Mouse (Mus musculus): Measurements from ENCODE around the gene Olfr765. TPM values are rescaled to one million over a fixed set of nuclear protein-coding genes. Genes with fewer than 3 reads are reported as not detected.
"Not testable (repeated sequence)": the region's sequence is repeated elsewhere in the genome, so short reads cannot be mapped to it uniquely, and the experiment has no call there.

The Olfr765 gene
- not detected in 2 replicates for polyA plus RNA-seq (2015; fragmentation: Nextera tagmentation; extraction: Ambion mirVana)

GRCm38 (mm10) chr10:129049898-129050297 lies at the start of gene Olfr765:
Olfr765 (minus strand) TSS chr10:129049998.
- H3K27me3 ChIP-seq; ATAC-seq (replicated peaks; ENCODE audit: insufficient number of reproducible peaks, insufficient read depth, low FRiP score, low read depth); H3K4me3 ChIP-seq; H3K4me1 ChIP-seq (replicated peaks); H3K27ac ChIP-seq; H3K4me2 ChIP-seq; H3K9me3 ChIP-seq (replicated peaks); H3K36me3 ChIP-seq; H3K9ac ChIP-seq: not testable (repeated sequence)

- H3K27ac ChIP-seq = no peak within 1 kb of the TSS
- ATAC-seq (replicated peaks; ENCODE audit: insufficient number of reproducible peaks, insufficient read depth, low FRiP score, low read depth) = no peak
- WGBS = 53% methylated on average over 1 of the region's 1 CpGs
Measured at GRCm38 (mm10) chr10:129099275-129099674, 49.5 kb upstream of the Olfr765 start, which contains the start of gene Olfr768. Olfr768 (minus strand) TSS chr10:129099375.

DNA sequence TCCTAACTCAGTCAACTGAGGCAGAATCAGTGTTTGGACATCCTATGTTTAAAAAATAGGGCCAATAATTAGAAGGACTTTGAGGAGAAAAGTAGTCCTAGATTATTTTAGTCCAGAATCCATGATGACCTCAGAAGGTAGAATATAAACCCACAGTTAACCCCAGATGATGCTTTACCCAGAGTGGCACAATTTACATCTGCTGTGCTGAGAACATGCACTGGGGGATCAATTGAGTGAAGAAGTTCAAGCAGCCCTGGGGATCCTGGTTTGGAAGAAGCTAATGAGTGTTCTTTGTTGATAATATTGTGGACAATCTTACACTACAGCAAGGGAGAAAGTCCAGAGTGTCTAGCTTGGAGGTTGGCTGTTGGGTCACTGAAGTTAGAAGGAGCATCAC lies 33.0 kb upstream of the Olfr765 start, which contains the start of gene Olfr767:
Olfr767 (minus strand) TSS at position 101 of the 400 bp plus-strand sequence.
- H3K4me3 ChIP-seq; ATAC-seq (replicated peaks; ENCODE audit: insufficient number of reproducible peaks, insufficient read depth, low FRiP score, low read depth); H3K27me3 ChIP-seq; H3K9me3 ChIP-seq (replicated peaks); H3K4me1 ChIP-seq (replicated peaks); H3K27ac ChIP-seq; H3K4me2 ChIP-seq; H3K9ac ChIP-seq; H3K36me3 ChIP-seq: not testable (repeated sequence)

More at GRCm38 (mm10) chr10:129099275-129099674, 49.5 kb upstream of the Olfr765 start, which contains the start of gene Olfr768:
- Histone ChIP-seq H3K4me1 (replicated peaks) (no peaks in the 10 kb centered on the region), H3K4me2 (no peak within 1 kb of the TSS), H3K9me3 (replicated peaks) (no peaks in the 10 kb centered on the region), H3K27me3 (no peaks in the 10 kb centered on the region), H3K9ac (no peak within 1 kb of the TSS), H3K36me3 (no peaks in the 10 kb centered on the region), H3K4me3 (no peak within 1 kb of the TSS)

GRCm38 (mm10) chr10:129068877-129069276 lies 19.1 kb upstream of the Olfr765 start, which contains the start of gene Olfr766-ps1:
Olfr766-ps1 (minus strand) TSS chr10:129068977.
- no peak within 1 kb of the TSS for H3K27ac ChIP-seq

DNA sequence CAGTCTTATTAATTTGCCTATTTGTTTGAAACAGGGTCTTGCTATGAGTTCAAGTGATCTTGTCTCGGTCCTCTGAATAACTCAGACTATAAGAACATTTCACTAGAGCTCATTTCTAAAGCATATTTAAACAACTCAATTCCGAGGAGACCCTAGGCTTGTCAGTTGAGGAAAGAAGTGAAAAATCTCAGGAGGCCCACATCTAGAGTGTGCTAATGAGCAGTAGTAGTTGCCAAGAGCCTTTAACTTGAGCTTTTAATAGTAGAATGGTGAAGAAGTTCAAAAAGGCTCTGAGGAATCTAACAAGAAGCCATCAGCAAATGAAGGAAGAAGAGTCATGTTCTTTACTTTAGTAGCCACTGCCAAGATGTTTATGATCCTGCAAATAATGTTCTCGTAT lies 10.0 kb downstream of the Olfr765 start, which contains the start of gene Olfr764-ps1:
Olfr764-ps1 (minus strand) TSS at position 101 of the 400 bp plus-strand sequence.
- Histone ChIP-seq H3K36me3 (no peaks in the 10 kb centered on the region), H3K27me3 (no peaks in the 10 kb centered on the region), H3K9me3 (replicated peaks) (no peaks in the 10 kb centered on the region), H3K27ac (no peak within 1 kb of the TSS), H3K4me2 (no peak within 1 kb of the TSS), H3K9ac (no peak within 1 kb of the TSS), H3K4me3 (no peak within 1 kb of the TSS), H3K4me1 (replicated peaks) (no peaks in the 10 kb centered on the region)
- WGBS = 71% methylated on average over 3 of the region's 3 CpGs
- no peak for ATAC-seq (replicated peaks; ENCODE audit: insufficient number of reproducible peaks, insufficient read depth, low FRiP score, low read depth)

More at GRCm38 (mm10) chr10:129068877-129069276, 19.1 kb upstream of the Olfr765 start, which contains the start of gene Olfr766-ps1:
- no peak within 1 kb of the TSS for H3K9ac ChIP-seq
- H3K4me1 ChIP-seq (replicated peaks) = no peaks in the 10 kb centered on the region
- H3K27me3 ChIP-seq = no peaks in the 10 kb centered on the region
- ATAC-seq (replicated peaks; ENCODE audit: insufficient number of reproducible peaks, insufficient read depth, low FRiP score, low read depth) = no peak
- no peaks in the 10 kb centered on the region for H3K9me3 ChIP-seq (replicated peaks)
- no peak within 1 kb of the TSS for H3K4me3 ChIP-seq
- no peaks in the 10 kb centered on the region for H3K36me3 ChIP-seq
- WGBS = 76% methylated on average over 2 of the region's 2 CpGs
- H3K4me2 ChIP-seq = no peak within 1 kb of the TSS

GRCm38 (mm10) chr10:129028343-129028742 lies 21.5 kb downstream of the Olfr765 start:
- WGBS = 69% methylated on average over 2 of the region's 2 CpGs
- no peak overlapping the region for H3K4me2 ChIP-seq
- H3K4me1 ChIP-seq (replicated peaks) = no peaks in the 10 kb centered on the region
- ATAC-seq (replicated peaks; ENCODE audit: insufficient number of reproducible peaks, insufficient read depth, low FRiP score, low read depth) = no peak
- no peak overlapping the region for H3K4me3 ChIP-seq
- H3K27me3 ChIP-seq = no peaks in the 10 kb centered on the region
- no peak overlapping the region for H3K9ac ChIP-seq
- no peaks in the 10 kb centered on the region for H3K36me3 ChIP-seq
- no peaks in the 10 kb centered on the region for H3K9me3 ChIP-seq (replicated peaks)
- no peak overlapping the region for H3K27ac ChIP-seq

- Histone ChIP-seq H3K4me2 (no peak overlapping the region), H3K4me1 (replicated peaks) (no peaks in the 10 kb centered on the region), H3K9me3 (replicated peaks) (no peaks in the 10 kb centered on the region), H3K4me3 (no peak overlapping the region), H3K9ac (no peak overlapping the region), H3K27me3 (no peaks in the 10 kb centered on the region), H3K36me3 (no peaks in the 10 kb centered on the region), H3K27ac (no peak overlapping the region)
- WGBS = 61% methylated on average over 3 of the region's 3 CpGs
- no peak for ATAC-seq (replicated peaks; ENCODE audit: insufficient number of reproducible peaks, insufficient read depth, low FRiP score, low read depth)
Measured at GRCm38 (mm10) chr10:129026018-129026662, 23.7 kb downstream of the Olfr765 start.

DNA sequence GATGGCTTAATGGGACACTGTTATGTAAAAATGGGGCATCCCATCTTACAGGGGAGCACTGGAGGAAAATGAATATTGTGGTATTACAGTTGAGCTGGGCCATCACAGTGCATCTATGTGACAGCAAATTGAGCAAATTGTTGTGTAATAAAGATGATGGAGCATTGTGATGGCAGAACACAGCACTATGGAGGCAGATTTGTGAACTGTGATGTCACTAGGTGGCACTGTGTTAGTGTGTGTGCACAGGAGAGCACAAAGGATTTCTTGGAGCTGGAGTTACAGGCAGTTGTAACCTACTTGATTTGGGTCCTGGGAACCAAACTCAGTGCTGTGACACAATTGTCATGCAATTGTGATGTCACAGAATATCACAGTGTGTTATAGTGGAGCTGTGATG lies 26.5 kb downstream of the Olfr765 start:
- H3K27ac ChIP-seq = no peak overlapping the region
- H3K9me3 ChIP-seq (replicated peaks) = no peaks in the 10 kb centered on the region
- H3K4me1 ChIP-seq (replicated peaks) = no peaks in the 10 kb centered on the region
- H3K36me3 ChIP-seq = no peaks in the 10 kb centered on the region
- H3K4me2 ChIP-seq = no peak overlapping the region
- H3K9ac ChIP-seq = no peak overlapping the region
- no peak overlapping the region for H3K4me3 ChIP-seq
- no peak for ATAC-seq (replicated peaks; ENCODE audit: insufficient number of reproducible peaks, insufficient read depth, low FRiP score, low read depth)
- H3K27me3 ChIP-seq = no peaks in the 10 kb centered on the region

DNA sequence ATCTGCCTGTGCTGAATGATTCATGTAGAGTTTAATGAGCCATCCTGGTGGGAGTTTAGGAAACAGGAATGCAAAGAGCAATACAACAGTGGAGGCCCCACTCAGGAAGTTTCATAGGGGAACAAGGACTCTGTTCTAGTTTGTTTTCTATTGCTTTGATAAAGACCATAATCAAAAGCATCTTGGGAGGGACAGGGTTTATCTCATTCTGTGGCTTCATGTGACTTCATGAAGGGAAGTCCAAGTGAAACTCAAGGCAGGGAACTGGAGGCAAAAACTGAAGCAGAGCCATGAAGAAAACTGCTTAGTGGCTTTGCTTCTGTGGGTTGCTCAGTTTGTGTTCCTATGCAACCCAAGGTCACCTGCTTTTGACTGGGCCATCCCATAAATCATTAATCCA lies 35.3 kb downstream of the Olfr765 start:
- H3K27ac ChIP-seq = no peak overlapping the region
- H3K36me3 ChIP-seq = no peaks in the 10 kb centered on the region
- no peaks in the 10 kb centered on the region for H3K27me3 ChIP-seq
- H3K9me3 ChIP-seq (replicated peaks) = no peaks in the 10 kb centered on the region
- no peaks in the 10 kb centered on the region for H3K4me1 ChIP-seq (replicated peaks)
- ATAC-seq (replicated peaks; ENCODE audit: insufficient number of reproducible peaks, insufficient read depth, low FRiP score, low read depth) = no peak
- no peak overlapping the region for H3K9ac ChIP-seq
- H3K4me2 ChIP-seq = no peak overlapping the region
- H3K4me3 ChIP-seq = no peak overlapping the region

GRCm38 (mm10) chr10:129011511-129011910 lies 38.3 kb downstream of the Olfr765 start:
- ATAC-seq (replicated peaks; ENCODE audit: insufficient number of reproducible peaks, insufficient read depth, low FRiP score, low read depth); H3K36me3 ChIP-seq; H3K9ac ChIP-seq: not testable (repeated sequence)

GRCm38 (mm10) chr10:129010288-129010841 lies 39.4 kb downstream of the Olfr765 start, which contains the start of gene Olfr763:
Olfr763 (plus strand) TSS chr10:129010791.
- ATAC-seq (replicated peaks; ENCODE audit: insufficient number of reproducible peaks, insufficient read depth, low FRiP score, low read depth) = no peak
- H3K9ac ChIP-seq = no peak within 1 kb of the TSS
- H3K36me3 ChIP-seq = no peaks in the 10 kb centered on the region
- 57% methylated on average over 2 of the region's 2 CpGs for WGBS
- H3K4me3 ChIP-seq = no peak within 1 kb of the TSS
- H3K27ac ChIP-seq = no peak within 1 kb of the TSS
- H3K4me2 ChIP-seq = no peak within 1 kb of the TSS
- no peaks in the 10 kb centered on the region for H3K27me3 ChIP-seq
- no peaks in the 10 kb centered on the region for H3K9me3 ChIP-seq (replicated peaks)
- no peaks in the 10 kb centered on the region for H3K4me1 ChIP-seq (replicated peaks)

More at GRCm38 (mm10) chr10:129011511-129011910, 38.3 kb downstream of the Olfr765 start:
- H3K9me3 ChIP-seq (replicated peaks); H3K4me3 ChIP-seq; H3K27me3 ChIP-seq; H3K27ac ChIP-seq; H3K4me2 ChIP-seq; H3K4me1 ChIP-seq (replicated peaks): not testable (repeated sequence)
- WGBS = 56% methylated on average over 2 of the region's 5 CpGs
